Mouse (Mus musculus) kidney, embryonic 16.5 days (tissue): ENCODE results near the gene Gm10638. TPM values are rescaled to one million over a fixed set of nuclear protein-coding genes. Genes with fewer than 3 reads are reported as not detected.
A peak's percentile ranks its signal among the peaks of the same experiment; 100 is the strongest.

Experiments used
- ATAC-seq: fragments of 200-750 bp; cut with Nextera tagmentation; 2 replicates; pipeline ENCODE4 v1.8.0; 2017; ENCODE audit warnings: moderate TSS enrichment; ENCODE audit not compliant: low FRiP score, low TSS enrichment
- H3K27ac ChIP-seq: fragments of 300-500 bp; sonication (generic); 2 replicates; pipeline ENCODE4 v1.5.1; 2014; ENCODE audit warnings: low read length
- H3K27me3 ChIP-seq: fragments of 300-500 bp; sonication (generic); 2 replicates; pipeline ENCODE4 v1.6.1; 2014; ENCODE audit warnings: low read length, control low read depth, mixed read lengths; ENCODE audit not compliant: insufficient read depth
- H3K36me3 ChIP-seq: fragments of 300-500 bp; sonication (generic); 2 replicates; pipeline ENCODE4 v1.6.1; 2014; ENCODE audit warnings: low read length, control low read depth, mixed read lengths; ENCODE audit not compliant: insufficient read depth
- H3K4me1 ChIP-seq: fragments of 300-500 bp; sonication (generic); 2 replicates; pipeline ENCODE4 v1.6.1; 2014; ENCODE audit warnings: low read length, control low read depth, mixed read lengths; ENCODE audit not compliant: insufficient read depth
- H3K4me2 ChIP-seq: fragments of 300-500 bp; sonication (generic); replicated peaks from 2 replicates; pipeline ENCODE4 v1.6.1; 2014; ENCODE audit warnings: low read depth, low read length
- H3K4me3 ChIP-seq: fragments of 300-500 bp; sonication (generic); 2 replicates; pipeline ENCODE4 v1.5.1; 2014; ENCODE audit warnings: mild to moderate bottlenecking, low read length
- H3K9ac ChIP-seq: fragments of 300-500 bp; sonication (generic); replicated peaks from 2 replicates; pipeline ENCODE4 v1.6.1; 2014; ENCODE audit warnings: low read length
- H3K9me3 ChIP-seq: fragments of 300-500 bp; sonication (generic); 2 replicates; pipeline ENCODE4 v1.6.1; 2016; ENCODE audit warnings: low read length, control low read depth
- WGBS: fragments of 180-500 bp; shearing (Covaris S2); extraction: QIAGEN DNeasy Blood & Tissue Kit; methylation state at CpG from one replicate; pipeline ENCODE4 v1.1.7; 2014; 5-methylcytosine and 5-hydroxymethylcytosine counted together
- polyA plus RNA-seq: library from polyadenylated mRNA; unstranded; fragments of >200 nt; fragmentation: Nextera tagmentation; extraction: Ambion mirVana; gene quantifications from 2 replicates; pipeline ENCODE4 v1.2.1, GENCODE M21; 2015

Gm10638 gene
- polyA plus RNA-seq, 1 experiment from 2014 or later, result 3.5 TPM

DNA sequence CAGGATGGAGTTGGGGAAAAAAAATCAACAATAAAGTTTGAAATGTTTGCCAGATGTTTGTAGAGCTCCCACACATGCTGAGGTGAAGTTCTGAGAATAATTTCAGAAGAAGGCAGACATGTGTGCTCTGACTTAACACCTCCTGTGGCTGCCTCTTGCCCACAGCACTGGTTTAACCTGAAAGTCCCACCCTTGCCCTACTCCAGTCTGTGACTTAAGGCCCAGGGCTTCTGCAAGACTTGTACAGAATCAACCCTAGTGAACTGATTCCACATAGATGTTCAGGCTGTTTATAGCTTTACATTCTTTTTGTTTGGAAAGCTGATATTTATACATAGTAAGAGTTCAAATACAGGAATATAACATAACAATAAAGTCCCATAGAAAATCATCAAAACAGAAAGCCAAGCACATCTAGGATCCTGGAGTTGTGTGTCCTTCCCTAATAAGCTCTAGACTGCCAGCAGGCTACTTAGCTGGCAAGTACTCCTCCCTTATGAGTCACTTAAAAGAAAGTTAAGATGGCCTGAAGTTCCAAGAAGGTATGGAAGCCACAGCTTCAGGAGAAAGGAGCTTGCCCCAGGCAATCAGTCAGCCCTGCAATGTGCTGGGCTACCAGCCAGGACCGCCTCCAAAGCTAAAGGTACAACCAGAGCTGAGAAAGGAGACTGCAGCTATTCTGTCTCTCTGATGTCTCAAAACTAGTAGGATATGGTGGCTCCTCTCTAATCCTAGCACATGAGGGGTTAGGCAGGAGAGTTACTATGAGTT, 24.6 kb downstream of the Gm10638 start:
- ATAC-seq, result no peak
- no peak overlapping the region for H3K27ac ChIP-seq
- no peaks in the 10 kb centered on the region for H3K36me3 ChIP-seq
- no peaks in the 10 kb centered on the region for H3K27me3 ChIP-seq
- no peak overlapping the region for H3K4me2 ChIP-seq
- H3K9me3 ChIP-seq, result no peaks in the 10 kb centered on the region
- no peaks in the 10 kb centered on the region for H3K4me1 ChIP-seq
- H3K9ac ChIP-seq, result no peak overlapping the region
- no peak overlapping the region for H3K4me3 ChIP-seq
- WGBS, result 72% methylated on average over 1 of the region's 1 CpGs

DNA sequence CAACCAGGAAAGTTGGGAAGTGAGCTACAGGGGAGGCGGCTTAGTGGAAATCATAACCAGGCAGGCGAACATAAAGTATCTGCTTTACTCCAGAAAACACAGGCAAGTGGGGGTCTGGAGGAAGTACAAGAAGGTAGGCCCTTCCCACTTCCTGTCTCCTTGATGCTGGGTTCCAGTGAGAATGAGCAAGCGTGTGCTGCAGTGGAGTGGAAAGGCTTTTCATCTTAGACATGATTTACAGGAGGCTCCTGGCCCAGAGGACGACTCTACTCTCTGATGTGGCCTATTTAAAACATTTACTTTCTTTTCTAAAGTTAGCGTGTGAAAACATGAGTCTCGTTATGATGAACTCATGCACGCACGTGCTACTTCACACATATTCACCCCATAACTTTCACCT, 33.7 kb downstream of the Gm10638 start:
- Histone ChIP-seq H3K9me3 (no peaks in the 10 kb centered on the region), H3K27me3 (no peaks in the 10 kb centered on the region), H3K4me1 (peaks cover 9% of the 10 kb centered on the region; the same call in 1 of the 2 replicates), H3K4me2 (no peak overlapping the region), H3K27ac (peak overlapping the region; percentile 61; the same call in 1 of the 2 replicates), H3K36me3 (no peaks in the 10 kb centered on the region), H3K9ac (no peak overlapping the region), H3K4me3 (no peak overlapping the region)
- ATAC-seq, result no peak
- 45% methylated on average over 8 of the region's 8 CpGs for WGBS

DNA sequence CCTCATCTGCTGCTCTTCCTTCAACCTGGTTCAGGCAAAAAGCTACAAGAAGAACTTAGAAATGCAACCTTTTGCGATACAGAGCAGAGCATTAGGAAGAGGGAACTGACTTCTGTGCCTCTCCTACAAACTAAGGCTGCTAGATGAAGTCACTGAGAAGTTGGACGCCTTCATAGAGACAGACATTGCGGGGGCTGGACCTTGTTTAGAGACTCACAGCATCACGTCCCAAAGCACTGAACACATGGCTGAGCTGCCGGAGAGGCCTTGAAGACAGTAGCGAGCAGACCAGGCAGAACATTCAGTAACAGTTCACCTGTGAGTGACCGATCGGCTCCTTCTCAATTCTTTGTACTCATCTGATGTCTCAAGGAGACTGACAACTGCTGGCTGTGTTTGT, 35.6 kb downstream of the Gm10638 start:
- Histone ChIP-seq H3K36me3 (no peaks in the 10 kb centered on the region), H3K27me3 (no peaks in the 10 kb centered on the region), H3K9me3 (no peaks in the 10 kb centered on the region), H3K4me1 (peaks cover 9% of the 10 kb centered on the region; the same call in 1 of the 2 replicates), H3K9ac (no peak overlapping the region), H3K4me2 (no peak overlapping the region), H3K27ac (no peak overlapping the region), H3K4me3 (no peak overlapping the region)
- ATAC-seq, result no peak
- 85% methylated on average over 8 of the region's 8 CpGs for WGBS

DNA sequence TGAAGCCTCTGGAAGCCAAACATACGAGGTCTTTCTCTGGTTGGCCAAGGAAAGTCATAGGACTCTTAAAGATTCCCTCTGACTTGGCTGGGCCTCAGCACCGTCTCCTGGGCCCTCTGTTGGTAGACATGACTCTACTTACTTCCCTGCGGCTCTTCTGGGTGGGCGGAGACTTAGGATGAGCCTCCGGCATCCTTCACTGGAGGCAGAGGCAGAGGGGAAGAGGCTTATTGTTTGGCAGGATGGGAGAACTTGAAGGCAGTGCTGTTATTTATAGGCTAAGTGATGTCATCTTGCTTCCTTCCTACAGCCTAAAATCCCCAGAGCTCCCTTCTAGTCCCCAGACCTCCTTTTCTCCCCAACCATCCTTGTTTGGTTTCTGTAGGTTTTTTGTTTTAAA, 41.0 kb downstream of the Gm10638 start:
- Histone ChIP-seq H3K4me1 (peaks cover 32% of the 10 kb centered on the region), H3K27ac (peak overlapping the region; percentile 77; the same call in 1 of the 2 replicates), H3K27me3 (no peaks in the 10 kb centered on the region), H3K9me3 (no peaks in the 10 kb centered on the region), H3K4me2 (no peak overlapping the region), H3K4me3 (no peak overlapping the region), H3K9ac (no peak overlapping the region), H3K36me3 (no peaks in the 10 kb centered on the region)
- WGBS, result 64% methylated on average over 5 of the region's 5 CpGs
- peak; percentile 43; the same call in 1 of the 2 replicates for ATAC-seq

DNA sequence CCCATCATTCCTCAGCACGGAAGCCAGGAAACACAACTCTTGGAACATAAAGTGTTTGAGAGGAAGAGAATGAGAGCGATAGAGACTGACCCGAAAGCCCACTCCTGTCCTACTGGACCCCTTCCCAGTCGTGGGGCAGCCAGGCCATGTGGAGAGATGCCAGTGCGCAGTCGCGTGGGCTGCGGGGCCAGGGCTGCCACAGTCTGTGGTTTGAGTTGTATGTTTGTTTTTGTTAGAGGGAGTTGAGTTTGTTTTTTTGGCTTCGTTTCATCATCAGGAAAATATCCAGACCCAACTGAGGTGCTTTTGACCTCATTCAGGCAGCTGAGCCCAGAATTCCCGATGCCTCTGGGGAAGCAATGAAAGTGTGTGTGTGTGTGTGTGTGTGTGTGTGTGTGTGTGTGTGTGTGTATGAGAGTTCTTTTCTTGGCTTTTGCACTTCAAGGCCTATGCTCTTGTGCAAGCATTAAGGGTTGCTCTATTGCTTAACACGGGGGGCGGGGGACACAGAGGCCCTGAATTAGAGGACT, 42.5 kb downstream of the Gm10638 start:
- ATAC-seq, result 0 out of 2 replicates have a peak, but pooled peaks have one; percentile 64
- H3K4me2 ChIP-seq, result peak overlapping the region; percentile 35

DNA sequence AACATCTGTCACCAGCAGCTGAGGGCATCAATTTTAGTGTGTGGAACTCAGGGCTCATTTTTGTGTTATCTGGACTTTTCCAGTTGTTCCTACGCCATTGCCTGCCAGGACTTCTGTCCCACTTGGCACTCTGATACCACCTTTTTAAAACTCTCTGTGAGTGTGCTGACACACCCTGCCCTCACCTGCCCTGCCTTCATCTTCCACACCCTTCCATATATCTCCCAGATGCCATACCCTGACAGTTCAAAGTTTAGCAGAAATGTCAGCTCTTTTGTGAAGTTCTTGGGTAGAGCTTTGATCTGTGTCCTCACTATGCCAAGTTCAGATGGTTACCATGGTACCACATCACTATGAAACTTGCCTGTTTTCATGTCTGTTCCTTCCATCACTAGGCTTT, 44.1 kb downstream of the Gm10638 start:
- no peaks in the 10 kb centered on the region for H3K27me3 ChIP-seq
- no peak overlapping the region for H3K4me2 ChIP-seq
- H3K36me3 ChIP-seq, result no peaks in the 10 kb centered on the region
- H3K9me3 ChIP-seq, result no peaks in the 10 kb centered on the region
- 91% methylated on average over 1 of the region's 1 CpGs for WGBS
- no peak overlapping the region for H3K4me3 ChIP-seq
- H3K4me1 ChIP-seq, result peaks cover 32% of the 10 kb centered on the region
- ATAC-seq, result no peak
- no peak overlapping the region for H3K9ac ChIP-seq
- no peak overlapping the region for H3K27ac ChIP-seq

More for the DNA sequence above, 42.5 kb downstream of the Gm10638 start:
- peak overlapping the region; percentile 6; the same call in 1 of the 2 replicates for H3K4me3 ChIP-seq
- H3K9ac ChIP-seq, result no peak overlapping the region
- H3K27ac ChIP-seq, result peak overlapping the region; percentile 77
- H3K9me3 ChIP-seq, result no peaks in the 10 kb centered on the region
- H3K36me3 ChIP-seq, result no peaks in the 10 kb centered on the region
- H3K27me3 ChIP-seq, result no peaks in the 10 kb centered on the region
- 39% methylated on average over 12 of the region's 12 CpGs for WGBS
- H3K4me1 ChIP-seq, result peaks cover 32% of the 10 kb centered on the region

DNA sequence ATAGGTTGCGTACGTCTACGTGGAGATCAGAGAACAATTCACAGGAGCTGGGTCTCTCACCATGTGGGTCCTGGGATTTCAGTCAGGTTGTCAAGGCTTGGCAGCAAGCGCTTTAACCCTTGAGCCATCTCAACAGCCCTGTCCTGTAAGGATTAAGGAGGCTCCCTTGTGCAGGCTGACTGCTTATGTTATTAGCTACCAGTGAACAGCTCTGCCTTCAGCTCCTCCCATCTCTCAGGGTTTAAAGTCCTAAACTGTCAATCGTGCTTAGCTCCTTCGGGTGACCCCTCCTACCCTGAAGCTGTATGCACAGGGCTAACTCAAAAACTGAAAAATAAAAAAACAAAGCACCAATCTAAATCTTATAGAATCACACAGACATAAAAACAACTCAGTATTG, 46.0 kb downstream of the Gm10638 start:
- ATAC-seq, result no peak
- no peaks in the 10 kb centered on the region for H3K27me3 ChIP-seq
- 73% methylated on average over 6 of the region's 6 CpGs for WGBS

DNA sequence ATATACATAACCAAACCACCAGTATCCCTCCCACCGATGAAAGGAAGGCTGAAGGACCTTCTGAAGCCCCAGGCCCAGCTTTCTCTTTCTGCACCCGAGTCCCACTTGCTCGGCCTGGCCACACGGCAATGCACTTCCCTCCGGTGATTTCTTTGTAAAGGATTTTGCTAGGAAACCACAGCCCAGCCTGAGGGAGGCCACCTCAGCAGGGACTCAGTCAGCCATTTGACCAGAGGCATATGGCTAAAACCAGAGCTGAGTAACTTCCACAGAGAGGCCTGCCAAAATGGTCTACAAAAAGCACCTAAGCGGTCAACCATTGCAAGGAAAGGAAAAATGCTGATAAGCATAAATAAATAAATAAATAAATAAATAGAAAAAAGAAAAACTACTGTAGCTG, 49.2 kb downstream of the Gm10638 start:
- H3K9ac ChIP-seq, result no peak overlapping the region
- H3K27me3 ChIP-seq, result no peaks in the 10 kb centered on the region
- H3K9me3 ChIP-seq, result no peaks in the 10 kb centered on the region
- ATAC-seq, result no peak
- no peak overlapping the region for H3K4me3 ChIP-seq
- no peaks in the 10 kb centered on the region for H3K36me3 ChIP-seq
- H3K27ac ChIP-seq, result no peak overlapping the region
- 52% methylated on average over 6 of the region's 6 CpGs for WGBS
- no peak overlapping the region for H3K4me2 ChIP-seq
- H3K4me1 ChIP-seq, result no peaks in the 10 kb centered on the region

More for the DNA sequence above, 46.0 kb downstream of the Gm10638 start:
- Histone ChIP-seq H3K36me3 (no peaks in the 10 kb centered on the region), H3K9me3 (no peaks in the 10 kb centered on the region), H3K27ac (no peak overlapping the region), H3K4me3 (no peak overlapping the region), H3K9ac (no peak overlapping the region), H3K4me1 (peaks cover 27% of the 10 kb centered on the region), H3K4me2 (no peak overlapping the region)
